ENCODE assay signal across 21 mouse cellular contexts in the genomic region with DNA sequence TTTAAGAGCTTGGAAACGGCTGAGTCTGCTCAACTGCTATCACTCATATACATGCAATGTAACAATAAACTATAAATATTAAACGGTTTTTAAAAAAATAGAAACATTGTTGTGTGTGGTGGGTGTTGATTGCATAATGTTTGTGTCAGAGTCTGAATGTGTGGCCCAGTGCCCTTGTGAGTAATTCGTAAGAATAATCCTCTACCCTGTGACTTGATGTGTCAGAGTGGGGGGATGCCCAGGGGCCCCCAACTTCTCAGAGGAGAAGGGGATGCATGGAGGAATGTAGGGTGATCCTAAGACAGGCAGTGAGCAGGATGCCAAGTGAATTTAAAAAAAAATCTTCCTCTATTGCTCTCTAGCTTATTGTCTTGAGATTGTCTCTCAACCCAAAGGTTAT.
DNase-seq lines count a peak whose midpoint lies in the region; ATAC-seq and TF ChIP-seq lines count a peak whose summit lies in the region.
"Had no signal": no experiment of that assay in that cellular context is flagged by ENCODE, and none has a peak within 500 bp of the region (broad histone marks: within the 10 kb centered on the region; RNA-seq: fewer than 3 reads in every experiment).

No protein-coding gene starts in this region.

- WGBS in forebrain, embryonic 13.5 days, result 72% methylated on average over 3 of the region's 3 CpGs
- 53% methylated on average over 3 of the region's 3 CpGs for WGBS in forebrain, postnatal 0 days
- 69% methylated on average over 3 of the region's 3 CpGs for whole genome bisulfite sequencing in forebrain, embryonic 16.5 days
- WGBS in forebrain, embryonic 14.5 days, result 72% methylated on average over 3 of the region's 3 CpGs
- 78% methylated on average over 3 of the region's 3 CpGs for WGBS in midbrain, embryonic 13.5 days
- 76% methylated on average over 3 of the region's 3 CpGs for WGBS in midbrain, postnatal 0 days

- ATAC-seq in forebrain, embryonic 13.5 days, result peak; percentile 17; the same call in 1 of the 2 replicates
- no peak for ATAC-seq in forebrain, postnatal 0 days
- 0 out of 2 replicates have a peak, but pooled peaks have one; percentile 2 for ATAC-seq in forebrain, embryonic 16.5 days
- no peak for ATAC-seq in forebrain, embryonic 14.5 days
- peak; percentile 56; the same call in 1 of the 2 replicates for ATAC-seq in midbrain, embryonic 13.5 days
- no peak for ATAC-seq in midbrain, postnatal 0 days (ENCODE audit: low FRiP score)
- ATAC-seq: activated CD4-positive, CD25-positive, alpha-beta regulatory T cell, adult 4 months; Patski had no signal

- no peak overlapping the region for H3K27ac ChIP-seq in forebrain, embryonic 13.5 days
- H3K27ac ChIP-seq in forebrain, postnatal 0 days (ENCODE audit: low read depth, low read length), result no peak overlapping the region
- no peak overlapping the region for H3K27ac ChIP-seq in forebrain, embryonic 16.5 days (ENCODE audit: low read length)
- H3K27ac ChIP-seq in forebrain, embryonic 14.5 days (ENCODE audit: low read depth, low read length), result no peak overlapping the region
- H3K27ac ChIP-seq in midbrain, embryonic 13.5 days, result peak overlapping the region; percentile 5; the same call in 1 of the 2 replicates
- no peak overlapping the region for H3K27ac ChIP-seq in midbrain, postnatal 0 days (ENCODE audit: low read depth, low read length)
- H3K27ac ChIP-seq: embryonic facial prominence, embryonic 10.5 days; embryonic facial prominence, embryonic 12.5 days; forebrain, embryonic 12.5 days had no signal

- no peak for TF ChIP-seq CTCF in forebrain, postnatal 0 days (IDR thresholded peaks at IDR 0.05; ENCODE audit: low read depth)
- TF ChIP-seq CTCF in midbrain, postnatal 0 days (IDR thresholded peaks at IDR 0.05), result no peak

- H3K9ac ChIP-seq in forebrain, embryonic 13.5 days, result no peak overlapping the region
- H3K9ac ChIP-seq in forebrain, postnatal 0 days, result no peak overlapping the region
- H3K9ac ChIP-seq in forebrain, embryonic 16.5 days (replicated peaks; ENCODE audit: low read depth, low read length), result no peak overlapping the region
- H3K9ac ChIP-seq in forebrain, embryonic 14.5 days (ENCODE audit: low read length), result no peak overlapping the region
- no peak overlapping the region for H3K9ac ChIP-seq in midbrain, embryonic 13.5 days (replicated peaks)
- no peak overlapping the region for H3K9ac ChIP-seq in midbrain, postnatal 0 days (replicated peaks; ENCODE audit: low read length, poor library complexity, severe bottlenecking)
- H3K9ac ChIP-seq: embryonic facial prominence, embryonic 12.5 days; forebrain, embryonic 12.5 days had no signal

- H3K4me2 ChIP-seq in forebrain, embryonic 13.5 days, result no peak overlapping the region
- H3K4me2 ChIP-seq in forebrain, postnatal 0 days (ENCODE audit: low read depth), result no peak overlapping the region
- H3K4me2 ChIP-seq in forebrain, embryonic 16.5 days (ENCODE audit: low read length), result no peak overlapping the region
- no peak overlapping the region for H3K4me2 ChIP-seq in forebrain, embryonic 14.5 days (ENCODE audit: low read length)
- H3K4me2 ChIP-seq in midbrain, embryonic 13.5 days (replicated peaks), result no peak overlapping the region
- H3K4me2 ChIP-seq in midbrain, postnatal 0 days (ENCODE audit: low read depth, low read length, poor library complexity, severe bottlenecking), result no peak overlapping the region
- H3K4me2 ChIP-seq: embryonic facial prominence, embryonic 12.5 days; forebrain, embryonic 12.5 days had no signal

- H3K4me3 ChIP-seq in forebrain, embryonic 13.5 days, result no peak overlapping the region
- H3K4me3 ChIP-seq in forebrain, postnatal 0 days (ENCODE audit: low read depth, low read length), result no peak overlapping the region
- H3K4me3 ChIP-seq in forebrain, embryonic 16.5 days (replicated peaks; ENCODE audit: low read length), result no peak overlapping the region
- H3K4me3 ChIP-seq in forebrain, embryonic 14.5 days (ENCODE audit: low read depth, low read length), result no peak overlapping the region
- no peak overlapping the region for H3K4me3 ChIP-seq in midbrain, embryonic 13.5 days (replicated peaks)
- H3K4me3 ChIP-seq in midbrain, postnatal 0 days (ENCODE audit: low read depth, low read length), result no peak overlapping the region
- H3K4me3 ChIP-seq: embryonic facial prominence, embryonic 10.5 days; embryonic facial prominence, embryonic 12.5 days; forebrain, embryonic 12.5 days had no signal

- H3K27me3 ChIP-seq in forebrain, embryonic 13.5 days, result peaks cover 16% of the 10 kb centered on the region
- H3K27me3 ChIP-seq in forebrain, postnatal 0 days (ENCODE audit: insufficient read depth, low read length), result 0 out of 2 replicates have a peak, but pooled peaks cover 4% of the 10 kb centered on the region
- H3K27me3 ChIP-seq in forebrain, embryonic 16.5 days (replicated peaks; ENCODE audit: control insufficient read depth, insufficient read depth, low read length), result peaks cover 5% of the 10 kb centered on the region; the same call in 1 of the 2 replicates
- 0 out of 2 replicates have a peak, but pooled peaks cover 3% of the 10 kb centered on the region for H3K27me3 ChIP-seq in forebrain, embryonic 14.5 days (replicated peaks; ENCODE audit: control insufficient read depth, insufficient read depth, low read length)
- H3K27me3 ChIP-seq in midbrain, embryonic 13.5 days, result no peaks in the 10 kb centered on the region
- H3K27me3 ChIP-seq in midbrain, postnatal 0 days (ENCODE audit: insufficient read depth, low read length), result no peaks in the 10 kb centered on the region
- H3K27me3 ChIP-seq: embryonic facial prominence, embryonic 12.5 days had no signal

- no peaks in the 10 kb centered on the region for H3K9me3 ChIP-seq in forebrain, embryonic 13.5 days (replicated peaks)
- no peaks in the 10 kb centered on the region for H3K9me3 ChIP-seq in forebrain, postnatal 0 days (ENCODE audit: low read length)
- H3K9me3 ChIP-seq in forebrain, embryonic 16.5 days (ENCODE audit: control insufficient read depth, low read length), result no peaks in the 10 kb centered on the region
- H3K9me3 ChIP-seq in forebrain, embryonic 14.5 days (replicated peaks; ENCODE audit: control insufficient read depth, low read length), result no peaks in the 10 kb centered on the region
- H3K9me3 ChIP-seq in midbrain, embryonic 13.5 days, result no peaks in the 10 kb centered on the region
- no peaks in the 10 kb centered on the region for H3K9me3 ChIP-seq in midbrain, postnatal 0 days (ENCODE audit: low read length)
- H3K9me3 ChIP-seq: embryonic facial prominence, embryonic 10.5 days; embryonic facial prominence, embryonic 12.5 days; forebrain, embryonic 12.5 days had no signal

- peaks cover 14% of the 10 kb centered on the region; the same call in 1 of the 2 replicates for H3K4me1 ChIP-seq in forebrain, embryonic 13.5 days
- H3K4me1 ChIP-seq in forebrain, postnatal 0 days (ENCODE audit: insufficient read depth), result no peaks in the 10 kb centered on the region
- H3K4me1 ChIP-seq in forebrain, embryonic 16.5 days (replicated peaks; ENCODE audit: control insufficient read depth, insufficient read depth, low read length), result peaks cover 4% of the 10 kb centered on the region; the same call in 1 of the 2 replicates
- peaks cover 3% of the 10 kb centered on the region; the same call in 1 of the 2 replicates for H3K4me1 ChIP-seq in forebrain, embryonic 14.5 days (ENCODE audit: control insufficient read depth, insufficient read depth, low read length)
- no peaks in the 10 kb centered on the region for H3K4me1 ChIP-seq in midbrain, embryonic 13.5 days (replicated peaks)
- H3K4me1 ChIP-seq in midbrain, postnatal 0 days (ENCODE audit: insufficient read depth, low read length), result no peaks in the 10 kb centered on the region
- H3K4me1 ChIP-seq: embryonic facial prominence, embryonic 10.5 days; embryonic facial prominence, embryonic 12.5 days; forebrain, embryonic 12.5 days had no signal

- no peaks in the 10 kb centered on the region for H3K36me3 ChIP-seq in forebrain, embryonic 13.5 days (ENCODE audit: poor library complexity, severe bottlenecking)
- no peaks in the 10 kb centered on the region for H3K36me3 ChIP-seq in forebrain, postnatal 0 days (ENCODE audit: insufficient read depth)
- H3K36me3 ChIP-seq in forebrain, embryonic 16.5 days (ENCODE audit: control insufficient read depth, insufficient read depth), result no peaks in the 10 kb centered on the region
- H3K36me3 ChIP-seq in forebrain, embryonic 14.5 days (ENCODE audit: control insufficient read depth, insufficient read depth, low read length), result no peaks in the 10 kb centered on the region
- no peaks in the 10 kb centered on the region for H3K36me3 ChIP-seq in midbrain, embryonic 13.5 days
- no peaks in the 10 kb centered on the region for H3K36me3 ChIP-seq in midbrain, postnatal 0 days (ENCODE audit: insufficient read depth, low read length)
- H3K36me3 ChIP-seq: embryonic facial prominence, embryonic 10.5 days; embryonic facial prominence, embryonic 12.5 days; forebrain, embryonic 12.5 days had no signal

- DNase-seq in forebrain, postnatal 0 days, result no peak
- DNase-seq in forebrain, embryonic 14.5 days (ENCODE audit: low spot score), result no peak
- no peak for DNase-seq in midbrain, postnatal 0 days (ENCODE audit: low spot score)
- peak; percentile 9 for DNase-seq in 3T3-L1 (ENCODE audit: low read depth, low spot score)
- no peak for DNase-seq in lung, postnatal 10 days
- DNase-seq: adrenal gland, adult 8-10 months; adrenal gland, postnatal 14 days; adrenal gland, postnatal 36 days; cerebellum, adult 11-12 months; cerebellum, adult 2 months; cerebellum, adult 9-10 months; cerebellum, postnatal 10 days; cerebellum, postnatal 25 days had no signal

Comparison
In these comparisons a context has a peak if more than half of its experiments do, and no peak if none do; other contexts are left out.
1. ATAC-seq: peak in forebrain, embryonic 13.5 days (single experiment), forebrain, embryonic 16.5 days (single experiment) and midbrain, embryonic 13.5 days (single experiment); none in forebrain, postnatal 0 days (single experiment), forebrain, embryonic 14.5 days (single experiment) and midbrain, postnatal 0 days (single experiment).